Mouse (Mus musculus): Measurements from ENCODE around the gene Clnk.

Clnk gene

GRCm38 (mm10) chr5:38698466-38698865 is 178.1 kb downstream of the Clnk start:
- Histone ChIP-seq H3K36me3 (ENCODE audit: insufficient read depth, low read length) (0 out of 2 replicates have a peak, but pooled peaks cover 2% of the 10 kb centered on the region), H3K4me3 (replicated peaks; ENCODE audit: low read length) (peak overlapping the region; percentile 45; the same call in 1 of the 2 replicates), H3K4me1 (replicated peaks; ENCODE audit: low read depth, low read length) (peaks cover 85% of the 10 kb centered on the region), H3K9me3 (ENCODE audit: low read length) (peaks cover 6% of the 10 kb centered on the region), H3K27me3 (ENCODE audit: insufficient read depth, low read length) (no peaks in the 10 kb centered on the region)
- TF ChIP-seq NANOG (IDR thresholded peaks at IDR 0.05; ENCODE audit: borderline replicate concordance, low read length) (no peak), CTCF (conservative IDR thresholded peaks at IDR 0.05; ENCODE audit: low read length) (no peak), POU5F1 (IDR thresholded peaks at IDR 0.05; ENCODE audit: borderline replicate concordance, low read length) (no peak)

- H3K4me1 ChIP-seq (replicated peaks; ENCODE audit: low read depth, low read length), result peaks cover 86% of the 10 kb centered on the region
- no peaks in the 10 kb centered on the region for H3K27me3 ChIP-seq (ENCODE audit: insufficient read depth, low read length)
- no peak overlapping the region for H3K4me3 ChIP-seq (replicated peaks; ENCODE audit: low read length)
- TF ChIP-seq NANOG (IDR thresholded peaks at IDR 0.05; ENCODE audit: borderline replicate concordance, low read length) (peak; percentile 83), POU5F1 (IDR thresholded peaks at IDR 0.05; ENCODE audit: borderline replicate concordance, low read length) (no peak)
- peaks cover 6% of the 10 kb centered on the region for H3K9me3 ChIP-seq (ENCODE audit: low read length)
- 0 out of 2 replicates have a peak, but pooled peaks cover 2% of the 10 kb centered on the region for H3K36me3 ChIP-seq (ENCODE audit: insufficient read depth, low read length)
Observed at GRCm38 (mm10) chr5:38698046-38698445, 178.6 kb downstream of the Clnk start.

GRCm38 (mm10) chr5:38696616-38697375 is 179.8 kb downstream of the Clnk start:
- H3K9me3 ChIP-seq (ENCODE audit: low read length), result peaks cover 6% of the 10 kb centered on the region
- H3K4me3 ChIP-seq (replicated peaks; ENCODE audit: low read length), result no peak overlapping the region
- H3K4me1 ChIP-seq (replicated peaks; ENCODE audit: low read depth, low read length), result peaks cover 77% of the 10 kb centered on the region
- TF ChIP-seq NANOG (IDR thresholded peaks at IDR 0.05; ENCODE audit: borderline replicate concordance, low read length), result peak; percentile 62; the same call in 1 of the 2 replicates
- TF ChIP-seq POU5F1 (IDR thresholded peaks at IDR 0.05; ENCODE audit: borderline replicate concordance, low read length), result no peak
- H3K36me3 ChIP-seq (ENCODE audit: insufficient read depth, low read length), result 0 out of 2 replicates have a peak, but pooled peaks cover 2% of the 10 kb centered on the region
- H3K27me3 ChIP-seq (ENCODE audit: insufficient read depth, low read length), result no peaks in the 10 kb centered on the region

- Histone ChIP-seq H3K36me3 (ENCODE audit: insufficient read depth, low read length) (0 out of 2 replicates have a peak, but pooled peaks cover 2% of the 10 kb centered on the region), H3K4me1 (replicated peaks; ENCODE audit: low read depth, low read length) (peaks cover 82% of the 10 kb centered on the region), H3K9me3 (ENCODE audit: low read length) (peaks cover 6% of the 10 kb centered on the region), H3K4me3 (replicated peaks; ENCODE audit: low read length) (no peak overlapping the region), H3K27me3 (ENCODE audit: insufficient read depth, low read length) (peaks cover 14% of the 10 kb centered on the region)
- no peak for TF ChIP-seq NANOG (IDR thresholded peaks at IDR 0.05; ENCODE audit: borderline replicate concordance, low read length)
- no peak for TF ChIP-seq CTCF (conservative IDR thresholded peaks at IDR 0.05; ENCODE audit: low read length)
- no peak for TF ChIP-seq POU5F1 (IDR thresholded peaks at IDR 0.05; ENCODE audit: borderline replicate concordance, low read length)
Observed at GRCm38 (mm10) chr5:38692859-38693258, 183.8 kb downstream of the Clnk start.

- Histone ChIP-seq H3K36me3 (ENCODE audit: insufficient read depth, low read length) (0 out of 2 replicates have a peak, but pooled peaks cover 2% of the 10 kb centered on the region), H3K27me3 (ENCODE audit: insufficient read depth, low read length) (peaks cover 18% of the 10 kb centered on the region), H3K4me3 (replicated peaks; ENCODE audit: low read length) (peak overlapping the region; percentile 17; the same call in 1 of the 2 replicates), H3K9me3 (ENCODE audit: low read length) (peaks cover 4% of the 10 kb centered on the region), H3K4me1 (replicated peaks; ENCODE audit: low read depth, low read length) (peaks cover 78% of the 10 kb centered on the region)
- TF ChIP-seq NANOG (IDR thresholded peaks at IDR 0.05; ENCODE audit: borderline replicate concordance, low read length) (no peak), POU5F1 (IDR thresholded peaks at IDR 0.05; ENCODE audit: borderline replicate concordance, low read length) (no peak), CTCF (conservative IDR thresholded peaks at IDR 0.05; ENCODE audit: low read length) (no peak)
Observed at GRCm38 (mm10) chr5:38689186-38689585, 187.4 kb downstream of the Clnk start.

GRCm38 (mm10) chr5:38687694-38688093 is 188.9 kb downstream of the Clnk start:
- no peak for TF ChIP-seq POU5F1 (IDR thresholded peaks at IDR 0.05; ENCODE audit: borderline replicate concordance, low read length)
- no peak for TF ChIP-seq NANOG (IDR thresholded peaks at IDR 0.05; ENCODE audit: borderline replicate concordance, low read length)
- no peak for TF ChIP-seq CTCF (conservative IDR thresholded peaks at IDR 0.05; ENCODE audit: low read length)
- Histone ChIP-seq H3K36me3 (ENCODE audit: insufficient read depth, low read length) (peaks cover 9% of the 10 kb centered on the region), H3K4me1 (replicated peaks; ENCODE audit: low read depth, low read length) (peaks cover 80% of the 10 kb centered on the region), H3K4me3 (replicated peaks; ENCODE audit: low read length) (no peak overlapping the region), H3K27me3 (ENCODE audit: insufficient read depth, low read length) (peaks cover 18% of the 10 kb centered on the region), H3K9me3 (ENCODE audit: low read length) (no peaks in the 10 kb centered on the region)

- no peak for TF ChIP-seq POU5F1 (IDR thresholded peaks at IDR 0.05; ENCODE audit: borderline replicate concordance, low read length)
- TF ChIP-seq CTCF (conservative IDR thresholded peaks at IDR 0.05; ENCODE audit: low read length), result no peak
- TF ChIP-seq NANOG (IDR thresholded peaks at IDR 0.05; ENCODE audit: borderline replicate concordance, low read length), result no peak
- Histone ChIP-seq H3K4me3 (replicated peaks; ENCODE audit: low read length) (peak within 1 kb of the TSS; percentile 91), H3K36me3 (ENCODE audit: insufficient read depth, low read length) (peaks cover 42% of the 10 kb centered on the region), H3K27me3 (ENCODE audit: insufficient read depth, low read length) (peaks cover 11% of the 10 kb centered on the region), H3K9me3 (ENCODE audit: low read length) (no peaks in the 10 kb centered on the region), H3K4me1 (replicated peaks; ENCODE audit: low read depth, low read length) (peaks cover 92% of the 10 kb centered on the region)
Observed at GRCm38 (mm10) chr5:38684164-38684911, 192.3 kb downstream of the Clnk start, which contains the start of gene Zfp518b. Zfp518b (minus strand) TSS chr5:38684826.

- H3K4me3 ChIP-seq (replicated peaks; ENCODE audit: low read length), result no peak overlapping the region
- H3K9me3 ChIP-seq (ENCODE audit: low read length), result 0 out of 2 replicates have a peak, but pooled peaks cover 6% of the 10 kb centered on the region
- TF ChIP-seq POU5F1 (IDR thresholded peaks at IDR 0.05; ENCODE audit: borderline replicate concordance, low read length) (no peak), NANOG (IDR thresholded peaks at IDR 0.05; ENCODE audit: borderline replicate concordance, low read length) (peak; percentile 85)
- H3K36me3 ChIP-seq (ENCODE audit: insufficient read depth, low read length), result no peaks in the 10 kb centered on the region
- H3K27me3 ChIP-seq (ENCODE audit: insufficient read depth, low read length), result no peaks in the 10 kb centered on the region
- H3K4me1 ChIP-seq (replicated peaks; ENCODE audit: low read depth, low read length), result peaks cover 65% of the 10 kb centered on the region
Observed at GRCm38 (mm10) chr5:38658836-38659235, 217.8 kb downstream of the Clnk start.

Data from E14TG2a.4 (cell line).